Mouse (Mus musculus) megakaryocyte, embryonic 14.5 days (primary cell): ENCODE measurements around the gene Satb1.

ENCODE experiments used
- FLI1 ChIP-seq: IDR thresholded peaks from 2 replicates; pipeline ENCODE4 v1.6.1; 2012; ENCODE audit warnings: low read length, inconsistent platforms, mixed read lengths
- GATA1 ChIP-seq: IDR thresholded peaks from 3 replicates; pipeline ENCODE4 v1.6.1; 2012; ENCODE audit warnings: mixed read lengths, low read length, inconsistent platforms, borderline replicate concordance

- TF ChIP-seq FLI1 (no peak), GATA1 (no peak)
Measured at GRCm38 (mm10) chr17:51783591-51784279, 49.4 kb downstream of the Satb1 start.
